Mouse (Mus musculus) brown adipose tissue, adult 24 weeks (tissue): Measurements from ENCODE around the gene Gm28171. TPM values are rescaled to one million over a fixed set of nuclear protein-coding genes. Genes with fewer than 3 reads are reported as not detected.
"Not testable (repeated sequence)": the region's sequence is repeated elsewhere in the genome, so short reads cannot be mapped to it uniquely, and the experiment has no call there.

Experiments used
- H3K27ac ChIP-seq: fragments of 200-500 bp; replicated peaks from 2 replicates; pipeline ENCODE4 v1.5.1; 2012; ENCODE audit warnings: low read depth, mild to moderate bottlenecking, low read length
- H3K4me1 ChIP-seq: fragments of 200-500 bp; 2 replicates; pipeline ENCODE4 v1.6.1; 2012; ENCODE audit warnings: low read length, mixed read lengths; ENCODE audit not compliant: control insufficient read depth, insufficient read depth, insufficient read length
- H3K4me3 ChIP-seq: fragments of 200-500 bp; 2 replicates; pipeline ENCODE4 v1.5.1; 2012; ENCODE audit warnings: low read depth, mild to moderate bottlenecking, low read length, moderate library complexity; ENCODE audit not compliant: insufficient read depth
- polyA plus RNA-seq: library from polyadenylated mRNA; stranded (reverse); fragments of >200 nt; gene quantifications from 2 replicates; pipeline ENCODE4 v1.2.4, GENCODE M21; 2012; ENCODE audit not compliant: missing spikeins, insufficient read depth, insufficient read length

Gm28171 gene
- not detected in 2 replicates for polyA plus RNA-seq

- not testable (repeated sequence) for H3K4me1 ChIP-seq, H3K27ac ChIP-seq, H3K4me3 ChIP-seq
Measured at GRCm38 (mm10) chrY:5793095-5793494, at the start of gene Gm28171. Gene Gm28171, plus strand, starts transcription at chrY:5793395.

Other genes with a start within 250 kb of the Gm28171 start
- gene Gm21854, start 136.4 kb upstream of the Gm28171 start, polyA plus RNA-seq = not detected in 2 replicates
- not detected in 2 replicates for gene Gm20914, start 67.4 kb upstream of the Gm28171 start, polyA plus RNA-seq
- gene Gm21778, start 149.1 kb downstream of the Gm28171 start, polyA plus RNA-seq = not detected in 2 replicates